Mouse (Mus musculus): ENCODE data around the gene Lig3.
A peak's percentile ranks its signal among the peaks of the same experiment; 100 is the strongest.

GRCm38 (mm10) chr11:82780983-82781903, at the start of gene Lig3:
- TF ChIP-seq POLR2A (IDR thresholded peaks at IDR 0.05; ENCODE audit: low read depth, low read length) = peak; percentile 85
- no peak for TF ChIP-seq CTCF (IDR thresholded peaks at IDR 0.05; ENCODE audit: borderline replicate concordance, insufficient read depth, low read length)

All from embryonic fibroblast, embryonic 13.5 days (primary cell).